Mouse (Mus musculus) hindbrain, embryonic 13.5 days (tissue): ENCODE data around the gene Mfng. TPM values are rescaled to one million over a fixed set of nuclear protein-coding genes. Genes with fewer than 3 reads are reported as not detected.

Experiments used
- ATAC-seq: fragments of 200-750 bp; cut with Nextera tagmentation; 2 replicates; pipeline ENCODE4 v1.8.0; 2017; ENCODE audit warnings: moderate TSS enrichment; ENCODE audit not compliant: low FRiP score
- H3K27ac ChIP-seq: fragments of 300-500 bp; sonication (generic); 2 replicates; pipeline ENCODE4 v1.5.1; 2015; ENCODE audit warnings: inconsistent platforms, mild to moderate bottlenecking, moderate library complexity
- H3K27me3 ChIP-seq: fragments of 300-500 bp; sonication (generic); 2 replicates; pipeline ENCODE4 v1.6.1; 2015; ENCODE audit warnings: mild to moderate bottlenecking, inconsistent platforms
- H3K36me3 ChIP-seq: fragments of 300-500 bp; sonication (generic); 2 replicates; pipeline ENCODE4 v1.6.1; 2015; ENCODE audit warnings: mild to moderate bottlenecking, inconsistent platforms
- H3K4me1 ChIP-seq: fragments of 300-500 bp; sonication (generic); replicated peaks from 2 replicates; pipeline ENCODE4 v1.6.1; 2015; ENCODE audit warnings: inconsistent platforms
- H3K4me2 ChIP-seq: fragments of 300-500 bp; sonication (generic); 2 replicates; pipeline ENCODE4 v1.6.1; 2015; ENCODE audit warnings: inconsistent platforms, mild to moderate bottlenecking, moderate library complexity
- H3K4me3 ChIP-seq: fragments of 300-500 bp; sonication (generic); 2 replicates; pipeline ENCODE4 v1.5.1; 2015; ENCODE audit warnings: mild to moderate bottlenecking, inconsistent platforms
- H3K9ac ChIP-seq: fragments of 300-500 bp; sonication (generic); 2 replicates; pipeline ENCODE4 v1.6.1; 2015; ENCODE audit warnings: mild to moderate bottlenecking, inconsistent platforms
- H3K9me3 ChIP-seq: fragments of 300-500 bp; sonication (generic); 2 replicates; pipeline ENCODE4 v1.6.1; 2016; ENCODE audit warnings: inconsistent platforms
- WGBS: fragments of 180-500 bp; shearing (Covaris S2); methylation state at CpG from one replicate; pipeline ENCODE4 v1.1.7; 2015; 5-methylcytosine and 5-hydroxymethylcytosine counted together
- polyA plus RNA-seq: library from polyadenylated mRNA; unstranded; fragments of >200 nt; fragmentation: Nextera tagmentation; extraction: Ambion mirVana; gene quantifications from 2 replicates; pipeline ENCODE4 v1.2.1, GENCODE M21; 2015

The Mfng gene
- polyA plus RNA-seq, 1 experiment from 2014 or later, result 36.7 TPM

DNA sequence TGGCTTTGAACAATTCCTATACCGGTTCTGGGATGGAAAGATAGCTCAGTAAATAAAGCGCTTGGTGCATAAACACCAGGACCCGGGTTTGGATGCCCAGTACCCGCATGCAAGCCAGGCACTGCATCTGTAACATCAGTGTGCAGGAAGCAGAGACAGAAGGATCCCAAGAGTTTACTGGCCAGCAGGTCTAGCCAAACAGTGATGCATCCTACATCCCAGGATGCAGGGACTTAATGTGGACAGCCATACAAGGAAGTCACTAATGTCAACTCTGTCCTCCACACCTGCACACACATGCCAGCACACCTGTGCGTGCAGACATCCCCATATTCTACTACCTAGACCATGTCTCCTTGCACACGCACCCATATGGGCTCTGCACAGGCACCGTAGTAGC, 12.0 kb upstream of the Mfng start:
- Histone ChIP-seq H3K4me1 (peaks cover 21% of the 10 kb centered on the region), H3K4me2 (no peak overlapping the region), H3K9ac (no peak overlapping the region), H3K4me3 (no peak overlapping the region), H3K27me3 (no peaks in the 10 kb centered on the region), H3K9me3 (no peaks in the 10 kb centered on the region), H3K36me3 (no peaks in the 10 kb centered on the region), H3K27ac (no peak overlapping the region)
- no peak for ATAC-seq
- WGBS, result 91% methylated on average over 7 of the region's 7 CpGs

DNA sequence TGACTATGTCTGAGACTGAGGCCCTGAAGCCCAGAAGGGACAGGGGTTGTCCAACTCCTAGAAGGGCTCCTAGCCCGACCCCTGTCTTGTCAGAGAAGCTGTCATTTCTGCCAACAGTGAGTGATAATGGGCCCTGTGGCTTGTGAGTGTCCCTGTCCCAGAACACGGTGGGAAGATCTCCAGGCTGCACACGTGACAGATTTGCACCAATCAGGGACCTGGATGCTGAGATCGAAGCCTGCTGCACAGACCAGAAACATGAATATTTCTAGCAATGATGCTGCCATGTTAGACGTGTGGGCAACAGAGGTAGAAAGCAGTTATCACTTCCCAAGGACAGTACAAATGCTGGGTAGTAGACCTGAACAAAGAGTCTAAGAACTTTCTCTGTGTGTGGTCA, 11.2 kb upstream of the Mfng start:
- peaks cover 21% of the 10 kb centered on the region for H3K4me1 ChIP-seq
- H3K4me2 ChIP-seq, result no peak overlapping the region
- H3K4me3 ChIP-seq, result no peak overlapping the region
- H3K36me3 ChIP-seq, result no peaks in the 10 kb centered on the region
- no peaks in the 10 kb centered on the region for H3K27me3 ChIP-seq
- no peak overlapping the region for H3K9ac ChIP-seq
- H3K27ac ChIP-seq, result no peak overlapping the region
- no peak for ATAC-seq
- 71% methylated on average over 5 of the region's 5 CpGs for WGBS
- no peaks in the 10 kb centered on the region for H3K9me3 ChIP-seq

- Histone ChIP-seq H3K9ac (no peak overlapping the region), H3K4me3 (no peak overlapping the region), H3K36me3 (no peaks in the 10 kb centered on the region), H3K27ac (no peak overlapping the region), H3K27me3 (0 out of 2 replicates have a peak, but pooled peaks cover 2% of the 10 kb centered on the region), H3K9me3 (no peaks in the 10 kb centered on the region), H3K4me1 (peaks cover 33% of the 10 kb centered on the region), H3K4me2 (no peak overlapping the region)
- no peak for ATAC-seq
- 67% methylated on average over 14 of the region's 14 CpGs for WGBS
Observed at GRCm38 (mm10) chr15:78782348-78783103, 9.3 kb upstream of the Mfng start.

DNA sequence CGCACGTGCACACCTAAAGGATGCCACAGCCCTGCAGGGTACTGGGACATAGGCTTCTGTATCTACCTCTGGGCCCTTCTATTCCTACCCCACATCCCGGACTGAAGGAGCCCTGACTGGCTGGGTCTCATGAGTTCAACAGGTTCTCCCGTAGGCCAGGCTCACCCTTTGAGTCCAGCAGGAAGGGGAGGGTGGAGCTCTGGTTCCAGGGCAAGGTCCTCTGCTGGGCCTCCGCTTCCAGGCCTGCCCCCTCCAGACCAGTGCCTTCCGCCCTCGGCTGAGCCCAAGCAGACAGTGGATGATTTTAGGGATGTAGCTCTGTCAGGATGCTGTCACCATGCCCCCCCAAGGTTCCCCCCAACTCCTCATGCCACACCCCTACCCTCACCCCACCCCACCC, 7.6 kb upstream of the Mfng start:
- Histone ChIP-seq H3K4me2 (no peak overlapping the region), H3K4me3 (no peak overlapping the region), H3K9ac (no peak overlapping the region), H3K27ac (no peak overlapping the region), H3K4me1 (peaks cover 20% of the 10 kb centered on the region), H3K9me3 (no peaks in the 10 kb centered on the region), H3K36me3 (no peaks in the 10 kb centered on the region), H3K27me3 (0 out of 2 replicates have a peak, but pooled peaks cover 2% of the 10 kb centered on the region)
- WGBS, result 78% methylated on average over 7 of the region's 7 CpGs
- ATAC-seq, result no peak

DNA sequence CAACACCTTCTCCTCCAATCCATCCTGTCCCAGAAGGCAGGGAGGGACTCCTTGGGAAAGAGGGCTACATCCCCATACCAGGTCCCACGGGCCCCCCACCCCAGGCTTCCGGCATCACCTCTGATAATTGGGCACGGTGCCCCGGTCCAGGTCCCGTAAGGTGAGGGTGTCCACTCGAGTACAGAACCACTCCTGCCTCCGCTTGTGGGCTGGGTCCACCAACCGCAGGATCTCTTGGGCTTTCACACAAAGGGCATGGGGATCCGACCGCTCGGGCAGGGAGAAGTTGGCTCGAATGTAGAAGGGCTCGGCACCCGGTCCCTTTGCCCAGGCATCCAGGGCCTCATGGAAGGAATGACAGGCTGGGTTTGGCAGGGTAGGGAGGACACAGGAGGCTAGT, 7.1 kb upstream of the Mfng start:
- H3K4me1 ChIP-seq, result peaks cover 14% of the 10 kb centered on the region
- no peak overlapping the region for H3K4me2 ChIP-seq
- H3K27ac ChIP-seq, result no peak overlapping the region
- no peak overlapping the region for H3K9ac ChIP-seq
- H3K27me3 ChIP-seq, result 0 out of 2 replicates have a peak, but pooled peaks cover 2% of the 10 kb centered on the region
- no peaks in the 10 kb centered on the region for H3K36me3 ChIP-seq
- no peak overlapping the region for H3K4me3 ChIP-seq
- no peaks in the 10 kb centered on the region for H3K9me3 ChIP-seq
- no peak for ATAC-seq
- WGBS, result 94% methylated on average over 14 of the region's 14 CpGs

GRCm38 (mm10) chr15:78779690-78780089, 6.4 kb upstream of the Mfng start:
- WGBS, result 89% methylated on average over 5 of the region's 5 CpGs
- no peaks in the 10 kb centered on the region for H3K36me3 ChIP-seq
- H3K4me3 ChIP-seq, result no peak overlapping the region
- no peak overlapping the region for H3K9ac ChIP-seq
- peaks cover 13% of the 10 kb centered on the region for H3K4me1 ChIP-seq
- H3K27me3 ChIP-seq, result 0 out of 2 replicates have a peak, but pooled peaks cover 2% of the 10 kb centered on the region
- H3K27ac ChIP-seq, result no peak overlapping the region
- H3K9me3 ChIP-seq, result no peaks in the 10 kb centered on the region
- ATAC-seq, result no peak
- H3K4me2 ChIP-seq, result no peak overlapping the region

- Histone ChIP-seq H3K9ac (0 out of 2 replicates have a peak overlapping the region, but pooled peaks have one; percentile 13), H3K27me3 (0 out of 2 replicates have a peak, but pooled peaks cover 2% of the 10 kb centered on the region), H3K27ac (no peak overlapping the region), H3K4me1 (peaks cover 13% of the 10 kb centered on the region), H3K4me2 (no peak overlapping the region), H3K36me3 (no peaks in the 10 kb centered on the region), H3K4me3 (no peak overlapping the region), H3K9me3 (no peaks in the 10 kb centered on the region)
- WGBS, result 74% methylated on average over 8 of the region's 8 CpGs
- no peak for ATAC-seq
Observed at GRCm38 (mm10) chr15:78779253-78779652, 6.0 kb upstream of the Mfng start.

GRCm38 (mm10) chr15:78778077-78778870, 5.0 kb upstream of the Mfng start:
- 0 out of 2 replicates have a peak, but pooled peaks cover 2% of the 10 kb centered on the region for H3K27me3 ChIP-seq
- no peak overlapping the region for H3K4me3 ChIP-seq
- peaks cover 22% of the 10 kb centered on the region for H3K4me1 ChIP-seq
- H3K9me3 ChIP-seq, result no peaks in the 10 kb centered on the region
- WGBS, result 41% methylated on average over 14 of the region's 15 CpGs
- no peak overlapping the region for H3K4me2 ChIP-seq
- no peak overlapping the region; the same call in 1 of the 2 replicates for H3K9ac ChIP-seq
- peak overlapping the region; percentile 49 for H3K27ac ChIP-seq
- no peaks in the 10 kb centered on the region for H3K36me3 ChIP-seq
- ATAC-seq, result no peak

DNA sequence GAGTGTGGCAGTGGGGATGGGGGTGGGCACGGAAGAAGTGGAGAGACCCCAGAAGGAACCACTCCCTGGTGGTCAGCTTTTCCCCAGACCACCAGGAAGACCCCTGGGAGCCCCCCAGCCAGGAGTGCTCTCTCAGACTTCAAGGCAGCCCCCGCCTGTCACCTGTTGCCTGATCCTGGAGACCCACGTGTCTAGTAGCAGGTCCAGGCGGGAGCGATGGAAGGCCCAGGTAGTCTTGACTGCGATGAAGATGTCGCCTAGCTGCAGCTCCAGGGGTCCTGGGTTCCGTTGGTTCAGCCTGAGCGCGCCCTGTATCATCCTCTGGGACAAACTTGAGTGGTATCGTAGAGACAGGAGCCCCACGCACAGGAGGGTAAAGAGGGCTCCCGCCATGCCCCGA, 419 bp downstream of the Mfng start:
- Histone ChIP-seq H3K27ac (peak overlapping the region; percentile 84), H3K4me1 (peaks cover 53% of the 10 kb centered on the region), H3K9ac (peak overlapping the region; percentile 62), H3K9me3 (no peaks in the 10 kb centered on the region), H3K36me3 (no peaks in the 10 kb centered on the region), H3K27me3 (no peaks in the 10 kb centered on the region), H3K4me3 (peak overlapping the region; percentile 34), H3K4me2 (peak overlapping the region; percentile 48)
- ATAC-seq, result no peak
- 35% methylated on average over 14 of the region's 14 CpGs for WGBS

DNA sequence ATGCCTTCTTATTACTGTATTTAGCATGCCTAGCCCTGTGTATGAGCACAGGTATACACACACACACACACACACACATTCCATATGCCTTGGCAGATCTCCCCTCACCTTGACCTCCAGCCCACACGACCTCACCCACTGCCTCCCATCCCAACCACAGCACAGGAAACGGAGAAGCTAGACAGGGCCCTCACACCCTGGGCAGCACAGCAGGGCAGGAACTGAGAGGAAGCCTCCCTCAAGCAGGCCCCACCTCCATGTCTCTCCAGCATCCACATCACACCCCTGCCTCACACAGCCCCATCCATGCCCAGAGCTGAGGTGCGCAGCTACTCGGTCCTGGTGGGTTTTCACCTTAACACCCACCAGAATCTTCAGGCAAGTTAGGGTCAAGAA, 909 bp downstream of the Mfng start:
- H3K27me3 ChIP-seq, result no peaks in the 10 kb centered on the region
- H3K9ac ChIP-seq, result peak overlapping the region; percentile 62; the same call in 1 of the 2 replicates
- peak overlapping the region; percentile 48 for H3K4me2 ChIP-seq
- WGBS, result 47% methylated on average over 4 of the region's 4 CpGs
- ATAC-seq, result no peak
- no peaks in the 10 kb centered on the region for H3K9me3 ChIP-seq
- H3K4me3 ChIP-seq, result peak overlapping the region; percentile 34
- peak overlapping the region; percentile 84 for H3K27ac ChIP-seq
- peaks cover 52% of the 10 kb centered on the region for H3K4me1 ChIP-seq
- H3K36me3 ChIP-seq, result no peaks in the 10 kb centered on the region

DNA sequence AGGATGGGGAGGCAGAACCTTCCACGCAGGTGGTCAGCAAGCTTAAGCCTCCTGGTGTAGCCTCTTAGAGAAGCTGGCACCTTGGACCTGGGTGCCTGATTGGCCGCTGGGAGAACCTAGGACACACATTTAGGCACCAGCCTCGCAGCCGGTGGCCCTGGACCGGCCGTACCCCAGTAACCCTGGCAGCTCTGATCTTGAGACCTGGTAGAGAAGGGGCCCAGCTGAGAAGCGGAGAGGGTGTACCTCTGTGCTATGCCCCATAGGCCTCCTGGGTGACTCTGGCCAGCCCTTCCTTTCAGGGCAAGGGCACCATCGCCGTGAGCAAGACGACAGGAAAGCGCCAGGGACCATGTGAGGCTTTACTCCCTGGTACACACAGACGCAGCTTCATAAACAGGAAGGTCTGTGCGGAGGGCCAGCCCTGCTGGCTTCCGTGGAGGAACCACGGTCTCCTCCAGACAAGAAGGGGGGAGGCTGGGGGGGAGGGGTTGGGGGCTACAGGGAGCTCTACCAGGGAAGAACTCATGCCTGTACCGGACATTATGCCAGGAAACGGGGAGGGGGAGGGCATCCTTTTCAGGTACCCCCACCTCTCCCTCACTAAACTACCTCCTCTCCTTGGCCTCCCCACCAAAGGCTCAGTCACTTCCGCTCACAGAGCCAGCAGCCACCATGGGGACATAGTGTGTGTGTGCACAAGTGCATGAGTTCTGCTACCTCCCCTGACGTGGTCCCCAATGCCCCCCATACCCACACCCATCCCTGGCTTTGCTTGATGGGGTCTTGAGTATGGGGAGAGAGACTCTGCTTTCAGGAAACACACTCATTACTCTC, 1.5 kb downstream of the Mfng start:
- H3K4me2 ChIP-seq, result peak overlapping the region; percentile 48
- H3K9ac ChIP-seq, result peak overlapping the region; percentile 47; the same call in 1 of the 2 replicates
- H3K9me3 ChIP-seq, result no peaks in the 10 kb centered on the region
- ATAC-seq, result 0 out of 2 replicates have a peak, but pooled peaks have one; percentile 9
- peaks cover 58% of the 10 kb centered on the region for H3K4me1 ChIP-seq
- H3K27me3 ChIP-seq, result no peaks in the 10 kb centered on the region
- H3K36me3 ChIP-seq, result no peaks in the 10 kb centered on the region
- peak overlapping the region; percentile 34 for H3K4me3 ChIP-seq
- 40% methylated on average over 19 of the region's 19 CpGs for WGBS
- peak overlapping the region; percentile 84 for H3K27ac ChIP-seq

GRCm38 (mm10) chr15:78770983-78771355, 2.3 kb downstream of the Mfng start:
- H3K4me1 ChIP-seq, result peaks cover 58% of the 10 kb centered on the region
- H3K9ac ChIP-seq, result no peak overlapping the region; the same call in 1 of the 2 replicates
- 0 out of 2 replicates have a peak overlapping the region, but pooled peaks have one; percentile 34 for H3K4me3 ChIP-seq
- H3K4me2 ChIP-seq, result peak overlapping the region; percentile 48
- no peaks in the 10 kb centered on the region for H3K36me3 ChIP-seq
- no peaks in the 10 kb centered on the region for H3K9me3 ChIP-seq
- ATAC-seq, result peak; percentile 34; the same call in 1 of the 2 replicates
- no peaks in the 10 kb centered on the region for H3K27me3 ChIP-seq
- 4% methylated on average over 5 of the region's 5 CpGs for WGBS
- H3K27ac ChIP-seq, result peak overlapping the region; percentile 84
